Mouse (Mus musculus): ENCODE measurements around the gene Cmip. TPM values are rescaled to one million over a fixed set of nuclear protein-coding genes. Genes with fewer than 3 reads are reported as not detected.

Cmip gene
- polyA plus RNA-seq, 1 experiment, result 112 TPM

- DNase-seq, result peak; percentile 65
- peak overlapping the region; percentile 32 for H3K27ac ChIP-seq (ENCODE audit: insufficient read depth, low read depth, low read length)
Observed at GRCm38 (mm10) chr8:117357491-117358467, 100.9 kb downstream of the Cmip start.

GRCm38 (mm10) chr8:117360172-117360930, 103.5 kb downstream of the Cmip start:
- Histone ChIP-seq H3K36me3 (ENCODE audit: control insufficient read depth, insufficient read depth, low read length) (no peaks in the 10 kb centered on the region), H3K27me3 (replicated peaks; ENCODE audit: control insufficient read depth, insufficient read depth, low read length) (no peaks in the 10 kb centered on the region), H3K4me3 (ENCODE audit: insufficient read depth, low read depth, low read length) (no peak overlapping the region), H3K4me1 (ENCODE audit: control insufficient read depth, insufficient read depth, low read length) (peaks cover 72% of the 10 kb centered on the region), H3K27ac (ENCODE audit: insufficient read depth, low read depth, low read length) (peak overlapping the region; percentile 65)
- DNase-seq, result peak; percentile 66
- 70% methylated on average over 3 of the region's 3 CpGs for WGBS
- TF ChIP-seq CTCF (conservative IDR thresholded peaks at IDR 0.05; ENCODE audit: insufficient read depth, insufficient read length, low read depth, low read length) (no peak), POLR2A (IDR thresholded peaks at IDR 0.05; ENCODE audit: low read depth, low read length) (no peak)

More at GRCm38 (mm10) chr8:117357491-117358467, 100.9 kb downstream of the Cmip start:
- Histone ChIP-seq H3K27me3 (replicated peaks; ENCODE audit: control insufficient read depth, insufficient read depth, low read length) (no peaks in the 10 kb centered on the region), H3K36me3 (ENCODE audit: control insufficient read depth, insufficient read depth, low read length) (no peaks in the 10 kb centered on the region), H3K4me3 (ENCODE audit: insufficient read depth, low read depth, low read length) (no peak overlapping the region), H3K4me1 (ENCODE audit: control insufficient read depth, insufficient read depth, low read length) (peaks cover 66% of the 10 kb centered on the region)
- no peak for TF ChIP-seq POLR2A (IDR thresholded peaks at IDR 0.05; ENCODE audit: low read depth, low read length)
- no peak for TF ChIP-seq CTCF (conservative IDR thresholded peaks at IDR 0.05; ENCODE audit: insufficient read depth, insufficient read length, low read depth, low read length)
- WGBS, result 44% methylated on average over 16 of the region's 16 CpGs

DNA sequence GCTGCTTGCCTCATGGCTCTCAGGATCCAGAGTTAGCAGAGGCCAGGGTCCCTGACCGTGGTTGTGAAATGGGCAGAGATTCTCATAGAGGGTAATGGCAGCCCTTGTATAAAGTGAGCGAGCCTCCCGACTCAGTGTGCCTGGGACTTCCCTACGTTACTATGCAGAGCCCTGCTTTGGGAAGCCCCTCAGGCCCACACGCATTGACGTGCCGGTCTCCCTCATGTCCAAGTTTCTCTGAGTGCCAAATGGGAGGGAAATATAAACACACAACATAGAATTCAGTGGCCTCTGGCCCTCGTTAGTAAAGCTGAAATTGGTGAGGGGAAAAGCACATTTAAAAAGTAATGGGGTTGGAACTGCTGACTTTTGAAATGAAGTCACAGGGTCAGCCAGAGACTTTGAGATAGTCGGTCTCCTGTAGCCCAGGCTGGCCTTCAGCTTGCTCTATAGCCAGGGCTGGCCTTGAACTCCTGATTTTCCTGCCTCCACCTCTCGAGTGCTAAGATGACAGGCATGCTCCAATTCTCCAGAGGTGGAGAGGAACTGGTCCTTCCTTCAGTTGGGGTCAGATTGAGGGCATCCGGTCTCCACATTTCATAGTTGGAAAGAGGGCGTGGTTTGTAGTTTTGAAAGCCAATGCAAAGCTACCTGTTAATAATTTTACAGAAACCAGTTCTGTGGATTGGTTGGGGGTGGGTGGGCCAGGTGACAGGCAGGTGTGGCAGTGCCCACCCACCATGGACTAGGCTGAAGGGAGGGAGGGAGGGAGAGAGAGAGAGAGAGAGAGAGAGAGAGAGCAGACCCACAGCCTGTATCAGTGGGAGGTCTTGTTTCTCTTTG, 105.0 kb downstream of the Cmip start:
- Histone ChIP-seq H3K4me1 (ENCODE audit: control insufficient read depth, insufficient read depth, low read length) (peaks cover 62% of the 10 kb centered on the region), H3K27me3 (replicated peaks; ENCODE audit: control insufficient read depth, insufficient read depth, low read length) (no peaks in the 10 kb centered on the region), H3K36me3 (ENCODE audit: control insufficient read depth, insufficient read depth, low read length) (no peaks in the 10 kb centered on the region), H3K4me3 (ENCODE audit: insufficient read depth, low read depth, low read length) (no peak overlapping the region), H3K27ac (ENCODE audit: insufficient read depth, low read depth, low read length) (peak overlapping the region; percentile 65)
- no peak for DNase-seq
- 47% methylated on average over 12 of the region's 12 CpGs for WGBS
- TF ChIP-seq POLR2A (IDR thresholded peaks at IDR 0.05; ENCODE audit: low read depth, low read length), result no peak
- no peak for TF ChIP-seq CTCF (conservative IDR thresholded peaks at IDR 0.05; ENCODE audit: insufficient read depth, insufficient read length, low read depth, low read length)

DNA sequence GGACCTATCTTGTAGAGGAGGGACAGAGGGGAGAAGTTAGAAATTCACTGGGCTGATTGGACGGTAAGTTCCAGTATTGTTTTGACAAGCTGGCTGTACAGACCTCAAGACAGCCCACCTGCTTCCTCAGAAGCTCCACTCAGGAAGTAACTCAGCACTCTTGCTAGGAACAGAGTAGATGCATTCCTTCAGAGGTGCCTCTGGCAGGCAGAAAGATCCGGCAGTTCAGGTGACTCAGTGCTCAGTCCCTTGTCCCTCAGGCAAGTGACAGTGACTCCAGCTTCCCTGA, 105.5 kb downstream of the Cmip start:
- no peak overlapping the region for H3K4me3 ChIP-seq (ENCODE audit: insufficient read depth, low read depth, low read length)
- no peaks in the 10 kb centered on the region for H3K36me3 ChIP-seq (ENCODE audit: control insufficient read depth, insufficient read depth, low read length)
- peaks cover 59% of the 10 kb centered on the region for H3K4me1 ChIP-seq (ENCODE audit: control insufficient read depth, insufficient read depth, low read length)
- TF ChIP-seq CTCF (conservative IDR thresholded peaks at IDR 0.05; ENCODE audit: insufficient read depth, insufficient read length, low read depth, low read length) (no peak), POLR2A (IDR thresholded peaks at IDR 0.05; ENCODE audit: low read depth, low read length) (no peak)
- DNase-seq, result no peak
- no peaks in the 10 kb centered on the region for H3K27me3 ChIP-seq (replicated peaks; ENCODE audit: control insufficient read depth, insufficient read depth, low read length)
- 19% methylated on average over 2 of the region's 2 CpGs for WGBS
- peak overlapping the region; percentile 47 for H3K27ac ChIP-seq (ENCODE audit: insufficient read depth, low read depth, low read length)

DNA sequence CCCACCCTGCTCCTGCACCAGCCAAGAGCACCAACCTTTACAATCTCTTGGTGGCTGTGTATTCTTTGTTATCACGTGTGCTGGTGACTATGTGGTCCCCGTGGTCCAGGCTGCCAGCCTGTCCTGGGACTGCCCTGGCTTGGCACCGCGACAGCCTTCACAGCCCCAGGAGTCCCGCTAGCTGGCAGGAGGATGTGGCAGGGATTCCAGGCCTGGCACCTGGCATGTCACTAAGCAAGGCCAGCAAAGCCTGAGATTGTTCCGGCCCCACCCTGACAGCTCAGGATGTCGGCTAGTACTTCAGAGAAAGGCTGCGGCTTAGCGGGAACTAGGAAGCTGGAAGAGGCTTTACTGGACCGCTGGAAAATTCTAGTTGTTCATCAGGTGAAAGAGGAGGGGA, 106.4 kb downstream of the Cmip start:
- no peak for TF ChIP-seq POLR2A (IDR thresholded peaks at IDR 0.05; ENCODE audit: low read depth, low read length)
- TF ChIP-seq CTCF (conservative IDR thresholded peaks at IDR 0.05; ENCODE audit: insufficient read depth, insufficient read length, low read depth, low read length), result no peak
- DNase-seq, result peak; percentile 72
- H3K4me1 ChIP-seq (ENCODE audit: control insufficient read depth, insufficient read depth, low read length), result peaks cover 60% of the 10 kb centered on the region

DNA sequence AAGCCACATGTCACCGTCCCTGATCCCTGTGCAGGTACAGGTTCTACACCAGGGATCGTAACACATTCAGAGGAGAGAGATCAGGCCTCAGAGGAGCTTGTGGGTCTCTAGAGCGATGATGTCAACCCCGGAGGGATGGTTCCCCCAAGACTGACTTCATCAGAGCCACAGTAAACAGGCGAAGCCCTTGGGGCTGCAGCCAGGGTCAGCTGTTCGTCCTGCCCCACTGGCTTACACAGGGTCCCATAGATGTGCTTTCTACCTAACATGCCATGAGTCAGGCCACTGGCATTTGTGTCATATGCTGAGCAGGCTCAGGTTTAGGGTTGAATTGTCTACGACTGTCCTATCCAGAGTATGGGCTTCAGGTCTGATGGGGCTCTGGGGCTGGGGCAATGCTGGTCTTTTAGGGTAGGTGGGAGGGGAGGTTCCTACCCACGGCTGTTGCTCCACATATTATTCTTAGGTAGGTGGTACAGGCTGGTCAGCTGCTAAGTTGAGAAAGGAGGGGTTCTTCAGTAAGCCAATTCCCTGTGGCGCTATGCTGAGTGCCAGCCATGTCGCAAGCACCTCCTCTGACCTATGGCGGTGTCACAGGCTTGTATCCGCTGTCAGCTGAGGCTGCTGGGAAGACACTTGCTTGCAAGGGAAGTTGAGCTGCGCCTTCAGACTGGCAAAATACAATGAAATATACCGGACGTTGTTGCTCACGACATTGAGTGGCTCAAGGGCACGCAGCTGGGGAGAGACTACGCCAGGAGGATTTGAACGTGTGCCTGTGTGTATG, 107.7 kb downstream of the Cmip start:
- peak; percentile 54 for DNase-seq
- H3K27me3 ChIP-seq (replicated peaks; ENCODE audit: control insufficient read depth, insufficient read depth, low read length), result no peaks in the 10 kb centered on the region
- no peak overlapping the region for H3K4me3 ChIP-seq (ENCODE audit: insufficient read depth, low read depth, low read length)
- no peaks in the 10 kb centered on the region for H3K36me3 ChIP-seq (ENCODE audit: control insufficient read depth, insufficient read depth, low read length)
- no peak for TF ChIP-seq POLR2A (IDR thresholded peaks at IDR 0.05; ENCODE audit: low read depth, low read length)
- TF ChIP-seq CTCF (conservative IDR thresholded peaks at IDR 0.05; ENCODE audit: insufficient read depth, insufficient read length, low read depth, low read length), result no peak
- peaks cover 69% of the 10 kb centered on the region for H3K4me1 ChIP-seq (ENCODE audit: control insufficient read depth, insufficient read depth, low read length)
- no peak overlapping the region for H3K27ac ChIP-seq (ENCODE audit: insufficient read depth, low read depth, low read length)
- WGBS, result 72% methylated on average over 19 of the region's 19 CpGs

More for the DNA sequence above, 106.4 kb downstream of the Cmip start:
- no peaks in the 10 kb centered on the region for H3K27me3 ChIP-seq (replicated peaks; ENCODE audit: control insufficient read depth, insufficient read depth, low read length)
- peak overlapping the region; percentile 4; the same call in 1 of the 2 replicates for H3K27ac ChIP-seq (ENCODE audit: insufficient read depth, low read depth, low read length)
- H3K4me3 ChIP-seq (ENCODE audit: insufficient read depth, low read depth, low read length), result no peak overlapping the region
- WGBS, result 31% methylated on average over 10 of the region's 10 CpGs
- no peaks in the 10 kb centered on the region for H3K36me3 ChIP-seq (ENCODE audit: control insufficient read depth, insufficient read depth, low read length)
